Mouse (Mus musculus): Measurements from ENCODE around the gene Cbx7. TPM values are rescaled to one million over a fixed set of nuclear protein-coding genes. Genes with fewer than 3 reads are reported as not detected.

The Cbx7 gene
- polyA plus RNA-seq, 1 experiment from 2014 or later, result 4.7 TPM

DNA sequence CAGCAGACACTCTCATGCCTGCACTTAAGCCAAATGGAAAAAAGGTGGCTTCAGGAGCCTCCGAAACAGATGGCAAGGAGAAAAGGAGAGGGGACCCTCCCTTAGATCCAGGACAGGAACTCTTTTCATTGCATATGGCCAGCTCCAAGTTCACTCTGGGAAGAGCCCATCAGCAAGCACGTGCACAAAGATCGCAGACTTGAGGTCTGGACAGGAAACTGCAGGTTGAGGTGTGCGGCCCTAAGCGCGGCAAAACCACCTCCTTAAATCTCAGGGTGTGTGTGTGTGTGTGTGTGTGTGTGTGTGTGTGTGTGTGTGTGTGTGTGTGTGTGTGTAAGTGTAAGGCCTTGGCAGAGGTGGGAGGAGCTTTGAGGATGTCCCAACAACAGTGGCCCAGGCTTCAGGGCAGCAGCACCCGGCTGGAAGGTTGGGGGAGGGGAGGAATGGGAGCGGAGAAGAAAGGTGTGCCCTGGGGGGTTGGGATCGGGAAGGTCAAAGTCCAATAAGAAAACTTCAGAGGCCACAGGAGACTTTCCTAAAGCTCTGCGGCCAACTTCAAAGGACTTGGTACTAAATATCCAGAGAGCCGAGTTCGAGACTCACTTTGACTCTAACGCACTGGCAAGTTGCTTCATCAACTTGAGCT, 39.3 kb downstream of the Cbx7 start:
- Histone ChIP-seq H3K4me3 (peak overlapping the region; percentile 70), H3K27ac (replicated peaks) (no peak overlapping the region), H3K4me2 (peak overlapping the region; percentile 86), H3K9me3 (no peaks in the 10 kb centered on the region), H3K4me1 (replicated peaks) (peaks cover 43% of the 10 kb centered on the region), H3K36me3 (no peaks in the 10 kb centered on the region), H3K27me3 (peaks cover 8% of the 10 kb centered on the region), H3K9ac (no peak overlapping the region)
- no peak for ATAC-seq (ENCODE audit: low FRiP score, low read depth)
- WGBS, result 22% methylated on average over 13 of the region's 13 CpGs

- 90% methylated on average over 3 of the region's 3 CpGs for WGBS
- H3K9me3 ChIP-seq, result no peaks in the 10 kb centered on the region
- H3K4me1 ChIP-seq (replicated peaks), result peaks cover 40% of the 10 kb centered on the region
- no peak overlapping the region for H3K4me3 ChIP-seq
- no peak overlapping the region for H3K4me2 ChIP-seq
- no peak overlapping the region for H3K9ac ChIP-seq
- no peak overlapping the region for H3K27ac ChIP-seq (replicated peaks)
- no peaks in the 10 kb centered on the region for H3K36me3 ChIP-seq
- ATAC-seq (ENCODE audit: low FRiP score, low read depth), result no peak
- peaks cover 8% of the 10 kb centered on the region for H3K27me3 ChIP-seq
These were observed 41.2 kb downstream of the Cbx7 start for GRCm38 (mm10) chr15:79929734-79930133.

DNA sequence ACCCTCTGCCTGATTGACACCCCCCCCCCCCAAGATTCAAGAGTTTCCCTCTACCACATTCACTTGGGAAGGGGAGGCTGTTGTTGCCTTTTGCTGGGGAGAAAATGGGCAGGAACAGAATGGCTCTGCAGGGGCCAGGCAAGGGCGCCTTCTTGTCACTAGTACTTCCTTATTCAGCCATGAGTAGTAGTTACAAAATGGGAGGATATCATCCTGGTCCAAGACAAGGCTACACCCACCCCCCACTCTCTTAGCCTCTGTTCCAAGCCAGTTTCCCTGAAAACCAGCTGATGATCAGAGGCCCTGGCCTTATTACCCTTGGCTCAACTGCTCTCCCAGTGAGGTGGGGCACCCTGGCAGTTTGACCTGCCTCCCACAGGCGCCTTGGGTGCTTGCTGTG, 42.2 kb downstream of the Cbx7 start:
- 65% methylated on average over 2 of the region's 2 CpGs for WGBS
- ATAC-seq (ENCODE audit: low FRiP score, low read depth), result no peak

GRCm38 (mm10) chr15:79928316-79928715, 42.6 kb downstream of the Cbx7 start:
- ATAC-seq (ENCODE audit: low FRiP score, low read depth), result no peak
- no peaks in the 10 kb centered on the region for H3K36me3 ChIP-seq
- peak overlapping the region; percentile 63; the same call in 1 of the 2 replicates for H3K27ac ChIP-seq (replicated peaks)
- no peaks in the 10 kb centered on the region for H3K27me3 ChIP-seq
- 87% methylated on average over 3 of the region's 3 CpGs for WGBS
- H3K9ac ChIP-seq, result peak overlapping the region; percentile 58; the same call in 1 of the 2 replicates
- peak overlapping the region; percentile 83 for H3K4me2 ChIP-seq
- no peaks in the 10 kb centered on the region for H3K9me3 ChIP-seq
- peaks cover 26% of the 10 kb centered on the region for H3K4me1 ChIP-seq (replicated peaks)
- H3K4me3 ChIP-seq, result peak overlapping the region; percentile 59; the same call in 1 of the 2 replicates

More for the DNA sequence above, 42.2 kb downstream of the Cbx7 start:
- Histone ChIP-seq H3K9ac (no peak overlapping the region), H3K4me1 (replicated peaks) (peaks cover 30% of the 10 kb centered on the region), H3K27me3 (peaks cover 2% of the 10 kb centered on the region; the same call in 1 of the 2 replicates), H3K4me3 (no peak overlapping the region), H3K36me3 (no peaks in the 10 kb centered on the region), H3K9me3 (no peaks in the 10 kb centered on the region), H3K4me2 (no peak overlapping the region), H3K27ac (replicated peaks) (no peak overlapping the region)

DNA sequence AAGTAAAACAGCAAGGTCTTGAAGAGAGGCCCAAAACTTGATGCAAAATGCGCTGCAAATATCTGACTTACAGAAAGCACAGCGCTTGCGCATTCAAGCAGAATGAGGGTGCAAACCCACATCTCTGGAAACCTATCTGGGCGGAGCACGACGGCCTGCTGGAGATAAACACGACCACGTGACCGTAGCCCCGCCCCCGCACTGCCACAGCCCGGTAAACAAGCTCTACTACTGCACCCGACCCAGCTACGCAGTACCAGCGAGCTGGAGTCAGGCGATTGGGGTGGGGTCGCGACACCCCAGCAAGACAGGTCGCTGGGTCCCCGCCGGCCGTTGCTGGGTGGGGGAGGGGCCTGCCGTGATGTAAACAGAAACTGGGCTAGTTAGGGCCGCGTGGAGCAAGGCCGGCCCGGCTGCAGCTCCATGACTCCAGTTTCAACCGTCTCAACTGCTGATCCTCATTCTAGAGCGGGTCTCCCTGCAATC, 43.2 kb downstream of the Cbx7 start:
- H3K27ac ChIP-seq (replicated peaks), result peak overlapping the region; percentile 63

GRCm38 (mm10) chr15:79926856-79927416, 44.0 kb downstream of the Cbx7 start:
- H3K27ac ChIP-seq (replicated peaks), result peak overlapping the region; percentile 63
- 0 out of 2 replicates have a peak, but pooled peaks cover 2% of the 10 kb centered on the region for H3K36me3 ChIP-seq
- no peak for ATAC-seq (ENCODE audit: low FRiP score, low read depth)
- H3K9ac ChIP-seq, result peak overlapping the region; percentile 58
- no peaks in the 10 kb centered on the region for H3K27me3 ChIP-seq
- peaks cover 18% of the 10 kb centered on the region for H3K4me1 ChIP-seq (replicated peaks)
- H3K4me3 ChIP-seq, result peak overlapping the region; percentile 59; the same call in 1 of the 2 replicates
- 82% methylated on average over 11 of the region's 11 CpGs for WGBS
- H3K4me2 ChIP-seq, result peak overlapping the region; percentile 83
- no peaks in the 10 kb centered on the region for H3K9me3 ChIP-seq

More for the DNA sequence above, 43.2 kb downstream of the Cbx7 start:
- H3K27me3 ChIP-seq, result no peaks in the 10 kb centered on the region
- WGBS, result under 1% methylated on average over 29 of the region's 29 CpGs
- H3K9me3 ChIP-seq, result no peaks in the 10 kb centered on the region
- no peaks in the 10 kb centered on the region for H3K36me3 ChIP-seq
- peak overlapping the region; percentile 58 for H3K9ac ChIP-seq
- H3K4me1 ChIP-seq (replicated peaks), result peaks cover 20% of the 10 kb centered on the region
- peak overlapping the region; percentile 59 for H3K4me3 ChIP-seq
- H3K4me2 ChIP-seq, result peak overlapping the region; percentile 83
- ATAC-seq (ENCODE audit: low FRiP score, low read depth), result peak; percentile 87

DNA sequence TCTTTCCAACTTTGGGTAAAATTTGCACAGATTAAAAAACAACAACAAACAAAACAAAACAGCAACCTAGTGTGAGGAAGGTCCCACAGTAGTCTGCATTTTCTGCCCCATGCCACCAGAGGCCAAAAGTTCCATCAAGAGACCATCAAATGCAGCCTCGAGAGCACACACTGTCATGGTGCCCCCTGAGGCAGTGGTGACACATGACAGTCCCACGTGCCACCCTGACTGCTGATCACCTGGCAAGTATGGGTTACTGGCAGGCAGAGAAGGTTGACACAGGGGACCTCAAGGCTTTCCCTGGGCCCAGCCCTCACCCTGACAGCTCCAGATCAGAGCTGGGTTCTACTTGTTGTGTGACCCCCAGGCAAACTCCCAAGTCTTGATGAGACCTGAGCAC, 51.1 kb downstream of the Cbx7 start:
- Histone ChIP-seq H3K27me3 (no peaks in the 10 kb centered on the region), H3K27ac (replicated peaks) (no peak overlapping the region), H3K9me3 (no peaks in the 10 kb centered on the region), H3K4me1 (replicated peaks) (no peaks in the 10 kb centered on the region), H3K36me3 (peaks cover 12% of the 10 kb centered on the region; the same call in 1 of the 2 replicates), H3K9ac (no peak overlapping the region), H3K4me2 (no peak overlapping the region), H3K4me3 (no peak overlapping the region)
- WGBS, result 59% methylated on average over 2 of the region's 2 CpGs
- no peak for ATAC-seq (ENCODE audit: low FRiP score, low read depth)

GRCm38 (mm10) chr15:79918485-79918884, 52.4 kb downstream of the Cbx7 start:
- ATAC-seq (ENCODE audit: low FRiP score, low read depth), result no peak
- peaks cover 12% of the 10 kb centered on the region; the same call in 1 of the 2 replicates for H3K36me3 ChIP-seq
- WGBS, result 93% methylated on average over 16 of the region's 16 CpGs
- no peaks in the 10 kb centered on the region for H3K27me3 ChIP-seq
- no peak overlapping the region for H3K27ac ChIP-seq (replicated peaks)
- H3K9ac ChIP-seq, result no peak overlapping the region
- no peak overlapping the region for H3K4me3 ChIP-seq
- H3K4me1 ChIP-seq (replicated peaks), result no peaks in the 10 kb centered on the region
- H3K9me3 ChIP-seq, result no peaks in the 10 kb centered on the region
- no peak overlapping the region for H3K4me2 ChIP-seq

DNA sequence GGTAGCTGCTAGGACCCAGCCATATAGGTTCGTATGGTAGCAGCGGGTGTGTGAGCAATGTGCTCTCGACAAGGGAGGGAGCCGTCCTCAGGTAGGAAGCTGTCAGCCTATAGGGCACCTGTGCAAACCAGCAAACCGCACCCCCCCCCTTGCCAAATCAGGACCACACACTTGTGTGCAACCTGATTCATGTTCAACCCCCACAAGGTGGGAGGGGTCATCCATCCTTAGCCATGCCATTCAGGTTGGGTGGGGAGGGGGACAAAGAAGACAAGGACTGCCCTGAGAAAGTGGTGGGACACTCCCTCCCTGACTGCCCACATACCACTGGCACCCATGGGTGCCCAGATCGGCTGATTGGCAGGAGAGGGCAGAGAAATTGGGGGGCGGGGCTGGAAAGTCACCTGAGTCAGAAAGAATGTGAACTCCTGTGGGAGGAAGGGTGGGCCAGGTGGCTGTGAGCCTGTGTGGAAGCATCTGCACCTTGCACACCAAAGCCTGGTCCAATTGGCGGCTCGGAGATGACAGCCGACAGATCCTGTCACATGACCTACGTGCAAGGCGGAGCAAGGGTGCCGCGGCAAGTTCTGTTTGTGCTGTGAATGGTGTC, 53.7 kb downstream of the Cbx7 start:
- peaks cover 12% of the 10 kb centered on the region; the same call in 1 of the 2 replicates for H3K36me3 ChIP-seq
- H3K27ac ChIP-seq (replicated peaks), result no peak overlapping the region
- no peak overlapping the region for H3K4me3 ChIP-seq
- WGBS, result 94% methylated on average over 14 of the region's 14 CpGs
- no peak overlapping the region for H3K4me2 ChIP-seq
- H3K9me3 ChIP-seq, result no peaks in the 10 kb centered on the region
- H3K27me3 ChIP-seq, result no peaks in the 10 kb centered on the region
- H3K4me1 ChIP-seq (replicated peaks), result no peaks in the 10 kb centered on the region
- no peak for ATAC-seq (ENCODE audit: low FRiP score, low read depth)
- H3K9ac ChIP-seq, result no peak overlapping the region

- no peak overlapping the region for H3K4me2 ChIP-seq
- no peak overlapping the region for H3K4me3 ChIP-seq
- H3K27ac ChIP-seq (replicated peaks), result no peak overlapping the region
- H3K4me1 ChIP-seq (replicated peaks), result no peaks in the 10 kb centered on the region
- no peaks in the 10 kb centered on the region for H3K9me3 ChIP-seq
- WGBS, result 71% methylated on average over 5 of the region's 5 CpGs
- no peaks in the 10 kb centered on the region for H3K27me3 ChIP-seq
- no peak for ATAC-seq (ENCODE audit: low FRiP score, low read depth)
- H3K36me3 ChIP-seq, result peaks cover 8% of the 10 kb centered on the region; the same call in 1 of the 2 replicates
- H3K9ac ChIP-seq, result no peak overlapping the region
These were observed 54.8 kb downstream of the Cbx7 start for GRCm38 (mm10) chr15:79916150-79916549.

- Histone ChIP-seq H3K9ac (no peak overlapping the region), H3K27ac (replicated peaks) (no peak overlapping the region), H3K27me3 (no peaks in the 10 kb centered on the region), H3K4me2 (no peak overlapping the region), H3K4me1 (replicated peaks) (no peaks in the 10 kb centered on the region), H3K9me3 (no peaks in the 10 kb centered on the region), H3K36me3 (peaks cover 8% of the 10 kb centered on the region; the same call in 1 of the 2 replicates), H3K4me3 (no peak overlapping the region)
- 76% methylated on average over 3 of the region's 3 CpGs for WGBS
- peak; percentile 42; the same call in 1 of the 2 replicates for ATAC-seq (ENCODE audit: low FRiP score, low read depth)
These were observed 56.6 kb downstream of the Cbx7 start for GRCm38 (mm10) chr15:79914357-79914756.

DNA sequence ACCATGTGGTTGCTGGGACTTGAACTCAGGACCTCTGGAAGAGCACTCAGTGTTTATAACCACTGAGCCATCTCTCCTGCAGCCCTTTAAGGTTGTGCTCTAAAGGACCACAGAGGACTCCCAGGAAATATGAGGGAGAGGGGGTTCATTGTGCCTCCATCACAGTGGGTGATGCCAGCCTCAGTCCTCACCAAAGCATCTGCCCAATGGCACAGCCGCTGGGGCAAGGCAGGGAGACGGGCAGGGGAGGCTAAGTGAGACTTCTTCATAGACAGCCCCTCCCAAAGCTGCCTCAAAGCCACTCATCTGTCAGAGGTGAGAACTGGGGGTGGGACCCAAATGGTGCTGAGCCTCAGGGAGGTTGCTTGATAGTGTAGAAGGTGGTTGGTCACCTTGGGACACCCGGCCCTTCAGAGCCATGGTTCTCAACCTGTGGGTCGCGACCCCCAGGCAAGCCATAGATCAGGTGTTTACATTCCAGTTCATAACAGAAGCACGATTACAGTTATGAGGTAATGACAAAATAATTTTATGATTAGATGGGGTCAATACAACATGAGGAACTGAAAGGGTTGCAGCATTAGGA, 57.1 kb downstream of the Cbx7 start:
- no peak overlapping the region for H3K27ac ChIP-seq (replicated peaks)
- no peaks in the 10 kb centered on the region for H3K4me1 ChIP-seq (replicated peaks)
- H3K9me3 ChIP-seq, result no peaks in the 10 kb centered on the region
- 91% methylated on average over 6 of the region's 6 CpGs for WGBS
- ATAC-seq (ENCODE audit: low FRiP score, low read depth), result no peak
- H3K4me2 ChIP-seq, result no peak overlapping the region
- H3K9ac ChIP-seq, result no peak overlapping the region
- H3K36me3 ChIP-seq, result peaks cover 8% of the 10 kb centered on the region; the same call in 1 of the 2 replicates
- H3K4me3 ChIP-seq, result no peak overlapping the region
- no peaks in the 10 kb centered on the region for H3K27me3 ChIP-seq

Measured in hindbrain, embryonic 15.5 days (tissue).